Mouse (Mus musculus) granulocyte monocyte progenitor cell, adult 5-6 weeks (primary cell): Measurements from ENCODE around the gene Hdac1. TPM values are rescaled to one million over a fixed set of nuclear protein-coding genes. Genes with fewer than 3 reads are reported as not detected.

ENCODE experiments used
- ATAC-seq: replicated peaks from 2 replicates; pipeline ENCODE4 v1.8.0; 2016; ENCODE audit warnings: mild to moderate bottlenecking, moderate TSS enrichment, inconsistent platforms; ENCODE audit not compliant: poor library complexity, severe bottlenecking
- total RNA-seq, 2 experiments: library from RNA; stranded (forward) in 1 of 2; stranded (reverse) in 1 of 2; fragments of 200-712, 200-1000 nt in 1 of 2; fragments of >200 nt in 1 of 2; fragmentation: Nextera tagmentation in 1 of 2; gene quantifications; 2 replicates each; pipeline ENCODE4 v1.2.3; 2014 to 2017

Gene Hdac1
- total RNA-seq (2014; fragmentation: Nextera tagmentation) (109 and 142 TPM in 2 replicates), total RNA-seq (2017) (62.6 and 74.9 TPM in 2 replicates)

DNA sequence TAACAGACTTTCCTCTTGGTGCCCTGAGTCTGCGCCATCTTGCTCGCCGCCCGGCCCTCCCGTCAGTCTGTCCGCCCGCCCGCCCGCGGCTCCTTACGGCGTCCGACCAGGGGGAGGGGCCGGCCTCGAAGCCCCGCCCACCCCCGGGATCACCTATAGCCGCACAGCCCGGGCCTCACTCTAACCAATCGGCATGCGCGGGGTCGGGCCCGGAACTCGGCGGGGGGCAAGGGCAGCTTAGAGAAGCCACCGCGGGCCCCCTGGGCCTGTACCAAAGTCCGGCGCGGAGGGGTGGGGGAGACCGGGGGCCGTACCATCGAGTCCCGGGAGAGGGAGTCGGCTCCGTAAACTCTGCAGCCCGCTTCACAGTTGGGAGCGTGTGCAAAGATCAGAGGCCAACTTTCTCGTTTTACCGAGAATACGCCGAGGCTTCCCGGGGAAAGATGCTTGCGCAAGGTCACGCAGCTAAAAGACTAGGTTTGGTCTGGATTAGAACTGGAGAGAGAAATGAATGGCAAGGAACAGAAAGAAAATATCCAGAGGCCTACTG, at the start of gene Hdac1:
Gene Hdac1 (minus strand): TSS at position 122 of the 550 bp plus-strand sequence.
- ATAC-seq: peak; percentile 97

DNA sequence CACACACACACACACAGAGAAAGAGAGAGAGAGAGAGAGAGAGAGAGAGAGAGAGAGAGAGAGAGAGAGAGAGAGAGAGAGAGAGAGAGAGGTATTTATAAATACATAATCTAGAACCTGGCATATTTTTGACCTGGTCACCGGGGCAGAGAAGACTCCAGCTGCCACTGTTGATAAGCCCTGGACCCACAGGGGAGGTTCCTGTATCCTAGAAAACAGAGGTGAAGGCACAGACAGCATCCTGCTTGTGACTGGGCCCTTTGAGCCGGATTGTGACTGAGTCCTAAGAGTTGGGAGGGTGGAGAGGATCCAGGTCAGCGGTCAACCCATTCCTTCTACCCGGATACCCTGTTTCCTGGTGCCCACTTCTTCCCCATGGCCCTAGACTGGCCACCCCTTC, 46.4 kb upstream of the Hdac1 start:
- ATAC-seq: no peak

DNA sequence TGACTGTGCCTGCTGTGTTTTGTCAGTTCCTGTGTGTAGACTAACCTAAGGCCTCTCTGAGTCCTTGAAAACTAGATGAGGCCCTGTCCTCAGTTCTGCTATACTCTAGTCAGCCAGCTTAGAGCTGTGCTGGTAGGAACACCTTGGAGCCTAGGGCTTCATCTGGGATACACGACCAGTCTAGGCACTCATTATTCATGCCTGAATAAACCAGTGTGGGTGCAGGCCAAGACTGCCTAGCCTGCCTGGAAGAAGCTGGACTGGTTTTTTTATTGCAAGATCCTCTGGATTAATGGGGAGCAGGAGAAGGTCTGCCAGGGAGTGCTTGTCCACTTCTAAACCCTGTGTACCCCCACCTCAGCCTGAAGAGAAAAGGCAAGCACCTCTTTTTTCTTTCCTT, 44.4 kb upstream of the Hdac1 start:
- no peak for ATAC-seq

DNA sequence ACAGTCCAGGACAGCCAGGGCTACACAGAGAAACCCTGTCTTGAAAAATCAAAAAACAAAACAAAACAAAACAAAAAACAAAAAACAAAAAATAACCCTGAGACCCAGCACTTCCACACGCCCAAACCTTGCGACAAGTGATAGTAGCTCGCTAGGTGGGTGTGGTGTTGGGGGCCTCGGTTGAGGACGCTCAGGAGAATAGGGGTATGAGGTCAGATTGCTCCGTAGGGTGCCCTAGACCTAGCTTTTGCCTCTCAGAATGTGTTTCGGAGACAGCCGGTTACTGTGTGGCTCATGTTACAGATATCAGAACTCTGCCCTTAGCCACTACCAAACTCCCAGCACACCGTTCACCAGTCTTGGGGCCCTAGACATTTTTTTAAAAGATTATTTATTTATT, 43.3 kb upstream of the Hdac1 start:
- no peak for ATAC-seq

DNA sequence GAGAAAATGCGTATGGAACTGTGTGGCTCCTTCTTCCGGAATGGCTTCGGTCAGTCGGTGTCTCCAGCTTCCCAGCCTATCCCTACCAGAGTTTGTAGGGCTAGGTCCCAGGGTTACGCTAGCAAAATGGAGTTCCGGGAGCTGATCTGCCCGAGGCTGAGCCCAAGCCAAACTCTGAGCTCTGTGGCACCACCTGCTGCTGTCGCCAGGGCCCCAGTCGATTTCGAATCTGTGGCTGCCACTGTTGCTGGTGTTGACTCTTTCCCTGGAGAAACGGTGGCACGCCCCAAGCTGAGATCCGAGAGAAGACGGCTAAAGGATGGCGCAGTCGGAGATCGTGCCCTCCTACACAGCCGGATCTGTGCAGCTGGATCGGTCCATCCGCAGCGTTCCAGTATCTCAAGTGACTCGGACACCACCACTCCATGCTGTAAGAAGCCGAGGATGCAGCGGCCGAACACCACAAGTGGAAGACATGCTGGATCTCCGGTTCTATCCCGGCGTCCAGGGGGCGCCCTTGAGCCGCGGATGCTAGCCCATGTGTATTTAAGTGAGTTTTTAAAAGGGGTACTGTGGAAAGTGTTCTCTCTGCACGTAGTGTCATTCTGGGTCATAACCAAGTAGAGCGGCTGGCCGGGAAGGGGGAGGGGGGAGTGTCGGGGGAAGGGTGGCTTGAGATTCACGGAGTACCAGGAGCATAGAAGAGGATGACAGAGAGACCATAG, 42.5 kb upstream of the Hdac1 start:
- peak; percentile 82 for ATAC-seq

DNA sequence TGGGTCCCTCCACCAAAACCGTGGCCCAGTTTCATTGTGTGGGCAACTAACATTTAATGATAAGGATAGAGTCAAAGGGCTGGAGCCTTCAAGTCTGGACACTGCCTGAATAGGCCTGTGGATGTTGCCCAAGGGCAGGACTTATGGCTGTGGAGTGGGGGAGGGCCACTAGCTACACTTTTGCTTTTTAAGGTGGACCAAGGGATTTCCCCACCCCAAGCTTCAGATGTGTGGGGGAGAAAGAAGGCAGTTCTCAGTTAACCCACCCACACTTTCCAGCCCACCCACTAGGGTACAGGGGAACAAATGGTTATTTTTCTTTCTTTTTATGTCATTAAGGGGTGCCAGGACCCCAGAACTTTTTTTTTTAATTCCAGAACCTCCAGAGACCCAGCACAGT, 41.9 kb upstream of the Hdac1 start:
- ATAC-seq: 0 out of 2 replicates have a peak, but pooled peaks have one; percentile 10

DNA sequence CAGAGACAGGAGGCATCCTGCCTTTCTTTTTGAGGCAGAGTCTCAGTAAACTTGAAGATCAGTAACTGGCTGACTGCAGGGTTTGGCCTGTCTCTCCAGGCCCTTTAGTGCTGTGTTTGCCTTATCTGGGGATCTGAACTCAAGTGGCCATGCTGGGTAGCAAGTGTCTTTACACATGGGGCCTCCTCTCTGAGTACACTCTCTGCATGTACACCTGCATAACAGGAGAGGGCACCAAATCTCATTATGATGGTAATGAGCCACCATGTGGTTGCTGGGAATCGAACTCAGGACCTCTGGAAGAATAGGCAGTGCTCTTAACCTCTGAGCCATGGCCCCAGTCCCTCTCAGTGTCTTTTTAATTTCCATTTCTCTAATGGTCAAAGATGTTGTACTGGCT, 39.7 kb upstream of the Hdac1 start:
- ATAC-seq: no peak

DNA sequence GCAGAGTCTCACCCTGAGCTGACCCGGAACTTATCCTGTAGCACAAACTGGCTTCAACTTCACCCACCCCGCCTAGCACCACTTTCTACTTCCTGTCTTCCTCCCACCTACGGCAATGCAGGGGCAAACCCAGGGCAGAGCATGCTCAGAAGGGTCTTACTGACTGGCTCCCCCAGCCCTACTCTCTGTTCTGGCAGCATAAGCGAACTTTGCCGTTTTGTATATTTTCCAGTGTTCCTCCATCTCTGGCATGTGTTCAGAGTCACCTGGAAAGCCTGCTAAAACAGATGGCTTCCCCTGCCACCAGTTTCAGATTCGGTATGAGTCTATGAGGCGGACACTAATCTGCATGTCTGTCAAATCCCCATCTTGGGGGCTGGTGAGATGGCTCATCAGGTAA, 37.8 kb upstream of the Hdac1 start:
- ATAC-seq: no peak

DNA sequence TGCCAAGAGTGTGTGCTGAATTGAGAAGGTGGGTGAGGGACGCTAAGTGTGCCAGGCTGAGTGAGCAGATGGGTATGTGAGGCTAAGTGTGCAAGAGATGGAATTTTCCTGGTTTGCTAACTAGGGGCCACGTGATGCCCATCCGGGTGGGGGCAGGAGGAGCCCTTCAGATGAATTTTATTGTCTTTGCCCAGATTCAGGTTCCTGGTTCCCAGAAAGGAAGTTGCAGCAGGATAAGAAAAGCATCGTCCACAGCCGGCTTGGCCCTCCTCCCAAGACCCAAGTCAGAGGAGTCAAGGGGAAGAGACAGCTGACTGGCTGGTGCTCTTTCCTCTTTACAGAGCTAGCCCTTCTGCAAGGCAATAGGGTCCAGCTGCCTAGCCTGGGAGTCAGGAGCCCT, 36.0 kb upstream of the Hdac1 start, which contains the start of gene Fam167b:
Gene Fam167b (minus strand): TSS at position 84 of the 400 bp plus-strand sequence.
- ATAC-seq: peak; percentile 18; the same call in 1 of the 2 replicates

DNA sequence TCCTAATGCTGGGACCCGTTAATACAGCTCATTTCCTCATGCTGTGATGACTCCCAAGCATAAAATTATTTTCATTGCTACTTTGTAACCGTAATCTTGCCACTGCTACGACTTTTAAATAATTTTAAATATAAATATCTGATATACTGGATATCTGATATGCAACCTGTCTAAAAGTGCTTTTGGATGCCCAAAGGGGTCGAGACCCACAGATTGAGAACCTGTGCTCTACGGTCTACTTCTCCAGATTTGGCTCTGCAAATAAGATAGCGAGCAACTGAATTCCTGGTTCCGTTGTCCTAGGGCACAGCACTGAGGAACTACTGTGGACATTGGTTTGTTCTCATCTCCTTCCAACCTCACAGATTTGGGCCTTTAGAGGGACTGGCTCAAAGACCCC, 35.2 kb upstream of the Hdac1 start:
- no peak for ATAC-seq

DNA sequence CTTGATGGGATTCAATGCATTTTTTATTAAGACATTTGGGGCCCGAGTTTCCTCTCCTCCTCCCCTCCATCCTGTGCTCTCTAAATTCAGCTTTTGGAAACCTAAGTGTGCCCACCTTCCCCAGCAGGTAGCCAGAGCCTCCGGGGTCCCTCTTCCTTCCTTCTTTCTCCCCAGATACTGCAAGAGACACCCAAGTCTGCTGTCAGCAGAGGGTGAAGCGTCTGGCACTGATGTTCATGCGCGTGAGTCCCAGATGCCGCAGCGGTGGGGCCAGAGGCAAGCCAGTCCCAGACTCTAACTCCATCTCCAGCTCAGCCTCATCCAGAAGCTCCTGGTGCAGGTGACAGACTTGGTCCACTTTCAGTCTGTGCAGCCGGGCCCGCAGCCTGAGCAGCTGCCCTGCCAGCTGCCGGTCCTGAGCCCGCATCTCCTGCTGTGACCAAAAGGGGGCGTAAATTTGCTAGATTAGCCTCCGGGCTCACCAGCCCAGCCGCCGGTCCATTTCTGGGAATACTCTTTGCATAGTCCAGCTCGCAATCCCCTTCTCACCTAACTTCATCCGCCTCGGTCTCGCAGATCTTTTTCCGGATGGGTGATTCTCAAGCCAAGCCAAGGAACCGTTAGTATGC, 34.5 kb upstream of the Hdac1 start:
- ATAC-seq: peak; percentile 60

DNA sequence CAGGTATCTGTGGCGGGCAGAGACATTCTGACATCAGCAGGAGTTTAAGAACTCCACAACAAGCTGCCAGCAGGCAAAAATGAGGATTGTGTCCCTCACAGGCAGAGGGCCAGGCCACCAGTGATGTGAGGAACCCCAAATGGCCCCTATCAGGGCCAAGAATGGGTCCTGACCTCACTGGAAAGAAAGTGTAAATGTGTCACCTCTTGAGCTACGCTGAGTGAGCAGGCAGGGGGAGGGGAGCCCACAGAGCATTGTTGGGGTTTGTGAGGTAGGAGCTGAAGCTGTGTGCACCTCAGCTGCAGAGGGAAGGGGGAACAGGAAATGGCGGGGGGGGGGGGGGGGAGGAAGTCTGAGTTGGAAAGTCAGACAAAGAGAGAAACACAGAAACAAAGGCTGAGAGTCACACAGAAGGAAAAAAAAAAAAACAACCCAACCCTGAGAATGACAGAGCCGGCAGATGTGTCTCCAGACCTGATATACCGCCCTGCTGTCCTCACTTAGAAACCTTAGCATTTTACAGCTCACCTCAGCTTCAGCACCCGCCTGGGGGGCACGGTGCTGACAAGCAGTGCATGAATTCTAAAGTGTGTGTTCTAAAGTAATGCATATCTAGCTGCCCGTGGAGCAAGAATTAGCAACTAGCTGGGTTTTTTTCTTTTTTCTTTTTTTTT, 32.8 kb upstream of the Hdac1 start:
- peak; percentile 77 for ATAC-seq

DNA sequence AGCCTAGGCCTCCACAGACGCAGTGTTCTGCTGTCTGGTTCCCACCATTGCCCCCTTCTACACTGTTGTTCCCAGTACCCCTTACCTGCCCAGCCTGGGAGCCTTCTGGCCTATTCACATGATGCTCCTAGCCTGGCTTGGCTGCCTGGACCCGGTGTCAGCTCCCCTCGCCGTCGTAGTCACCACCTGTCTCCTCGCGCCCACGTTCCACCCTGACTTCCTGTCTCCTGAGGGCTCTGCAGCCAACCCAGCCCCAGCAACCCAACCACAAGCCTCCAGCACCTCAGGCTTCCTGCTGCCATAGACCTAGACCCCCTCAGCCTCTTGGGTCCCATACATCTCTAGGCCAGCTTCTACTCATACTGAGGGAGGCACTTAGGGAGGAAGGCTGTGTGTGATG, 30.9 kb upstream of the Hdac1 start, which contains the start of gene Lck:
Gene Lck (minus strand): TSS at position 212 of the 400 bp plus-strand sequence.
- no peak for ATAC-seq

DNA sequence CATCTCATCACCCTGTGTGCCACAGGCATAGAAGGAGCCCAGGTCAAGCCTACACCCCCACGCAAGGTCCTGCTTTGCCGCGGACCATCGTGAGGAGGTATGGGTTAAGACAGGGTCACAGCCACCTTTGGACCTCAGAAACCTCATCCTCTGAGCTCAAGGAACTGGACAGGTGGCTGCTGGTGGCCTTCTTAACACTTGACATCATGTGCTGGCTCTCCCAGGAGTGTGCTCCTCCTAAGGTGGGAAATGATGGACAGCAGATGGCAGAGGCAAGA, 30.5 kb upstream of the Hdac1 start:
- ATAC-seq: no peak

DNA sequence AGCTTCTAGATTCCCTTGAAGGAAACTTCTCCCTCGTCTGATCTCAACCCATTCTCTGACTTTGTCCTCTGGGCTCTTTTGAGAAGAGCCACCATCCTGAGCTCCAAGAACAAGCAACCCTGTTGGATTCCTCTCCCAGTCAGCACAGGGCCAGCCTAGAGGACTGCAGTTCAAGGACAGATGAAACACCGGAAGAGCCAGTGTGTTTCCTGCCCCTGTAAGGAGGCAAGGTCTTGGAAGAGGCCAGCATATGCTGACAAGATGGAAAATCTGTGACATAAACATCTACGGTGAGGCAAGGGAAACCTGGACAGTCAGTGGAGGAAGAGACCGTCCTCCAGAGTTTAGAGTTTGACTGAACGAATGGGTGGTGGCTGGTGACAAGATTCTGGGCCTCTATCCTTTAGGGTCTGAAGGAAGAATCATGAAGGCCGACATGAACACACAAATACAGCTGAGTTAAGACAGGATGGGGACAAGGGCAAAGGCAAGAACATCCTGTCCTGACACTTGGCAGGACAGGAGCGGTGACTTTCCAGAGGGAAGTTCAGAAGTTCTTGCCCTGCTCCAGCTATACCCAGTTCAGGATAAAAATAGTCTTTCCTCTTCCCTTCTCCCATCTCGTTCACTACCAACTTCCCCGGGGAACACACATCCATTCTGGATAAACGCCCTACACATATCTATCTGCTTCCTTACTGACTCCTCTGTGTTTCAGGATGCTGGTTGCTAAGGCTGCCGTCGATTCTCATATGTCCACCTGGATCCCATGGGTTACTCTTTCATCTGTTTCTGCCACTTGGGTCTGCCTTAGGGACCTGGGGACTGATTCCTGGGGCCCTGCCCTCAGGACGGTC, 30.0 kb upstream of the Hdac1 start:
- ATAC-seq: no peak

DNA sequence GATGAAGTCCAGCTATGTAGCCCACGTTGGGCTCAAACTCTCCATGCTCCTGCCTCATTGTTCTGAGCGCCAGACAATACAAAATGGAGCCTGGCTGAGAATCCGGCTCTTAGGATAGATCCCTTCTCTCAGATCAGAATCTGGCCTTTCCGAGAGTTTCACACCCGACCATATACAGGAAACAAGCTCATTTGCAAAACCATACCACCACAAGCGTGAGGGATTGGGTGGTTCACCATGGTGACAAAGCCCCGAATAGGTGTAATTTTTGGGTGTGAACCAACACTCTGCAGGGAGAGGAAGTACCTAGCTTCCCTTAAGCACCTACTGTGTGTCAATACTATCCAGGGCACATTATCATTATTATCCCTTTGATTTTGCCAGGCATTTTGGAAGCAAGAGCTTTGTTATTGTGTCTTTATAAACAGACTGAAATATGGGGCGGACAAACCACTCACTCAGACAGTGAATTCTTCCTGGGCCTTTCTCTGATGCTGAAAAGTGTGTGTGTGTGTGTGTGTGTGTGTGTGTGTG, 29.1 kb upstream of the Hdac1 start:
- no peak for ATAC-seq

DNA sequence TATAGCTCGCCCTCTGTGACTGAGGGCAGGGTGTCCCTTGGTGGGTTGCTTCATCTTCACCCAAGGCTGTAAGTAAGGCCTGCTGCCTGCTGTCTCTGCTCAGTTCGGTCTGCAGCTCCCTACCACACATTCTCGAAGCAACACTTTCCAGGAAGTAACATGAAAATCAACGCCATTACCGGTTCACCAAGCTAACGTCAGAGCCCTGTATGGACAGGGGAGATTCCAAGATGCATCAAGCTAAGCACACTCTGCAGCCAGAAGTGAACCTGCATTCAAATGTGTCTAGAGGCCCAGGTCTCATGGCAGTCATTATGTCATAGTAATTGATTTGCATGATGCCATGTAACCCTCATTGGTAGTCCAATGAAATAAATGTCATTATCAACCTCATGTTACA, 27.5 kb upstream of the Hdac1 start:
- no peak for ATAC-seq

DNA sequence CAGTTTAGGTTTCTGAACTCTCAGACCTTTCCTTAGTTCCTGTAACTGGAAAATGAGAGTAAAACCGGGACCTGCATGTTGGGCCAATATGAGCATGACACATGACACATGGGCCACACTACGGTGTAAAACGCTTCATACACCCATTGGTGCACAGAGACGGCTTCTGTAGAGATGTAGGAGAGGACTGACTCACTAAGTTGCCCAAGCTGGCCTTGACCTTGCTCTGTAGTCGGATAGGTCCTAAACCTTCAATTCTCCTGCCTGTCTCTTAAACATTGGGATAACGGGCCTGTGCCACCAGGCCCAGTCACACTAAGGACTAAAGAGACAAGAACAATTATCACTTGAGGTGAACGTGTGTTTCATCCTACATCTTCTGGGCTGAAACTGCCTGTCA, 25.9 kb upstream of the Hdac1 start:
- ATAC-seq: no peak

DNA sequence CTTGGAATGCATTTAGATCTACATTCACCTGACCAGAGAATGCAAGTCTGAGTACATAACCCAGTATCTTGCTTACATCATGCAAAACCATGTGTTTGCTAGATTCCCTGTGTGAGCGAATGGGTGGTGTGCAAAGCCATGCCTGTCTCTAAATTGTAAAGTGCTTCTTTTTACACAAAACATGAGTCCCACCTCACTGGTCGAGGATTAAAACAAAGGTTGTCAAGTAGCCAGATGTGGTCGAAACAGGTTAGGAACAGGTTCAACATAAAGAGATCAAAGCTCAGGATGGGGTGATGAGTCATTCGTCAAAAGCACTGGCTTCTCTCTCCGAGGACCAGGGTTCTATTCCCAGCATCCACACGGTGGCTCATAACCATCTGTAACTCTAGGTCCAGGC, 22.6 kb upstream of the Hdac1 start:
- ATAC-seq: no peak

DNA sequence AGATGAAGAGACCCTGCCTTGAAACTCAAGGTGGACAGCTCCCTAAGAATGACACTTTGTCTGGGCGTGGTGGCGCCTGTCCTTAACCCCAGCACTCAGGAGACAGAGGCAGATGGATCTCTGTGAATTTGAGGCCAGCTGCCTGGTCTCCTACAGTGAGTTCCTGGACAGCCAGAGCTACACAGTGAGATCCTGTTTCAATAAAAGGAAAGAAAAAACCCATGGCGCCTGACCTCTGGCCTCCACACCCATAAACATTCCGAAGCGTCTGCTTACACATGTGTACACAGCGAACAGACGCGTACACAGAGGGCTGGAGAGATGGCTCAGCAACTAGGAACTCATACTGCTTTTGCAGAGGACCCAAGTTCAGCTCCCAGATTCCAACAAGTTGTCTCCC, 21.2 kb upstream of the Hdac1 start:
- no peak for ATAC-seq
